Mouse (Mus musculus): ENCODE measurements around the gene Olfr1459.

Olfr1459 gene

DNA sequence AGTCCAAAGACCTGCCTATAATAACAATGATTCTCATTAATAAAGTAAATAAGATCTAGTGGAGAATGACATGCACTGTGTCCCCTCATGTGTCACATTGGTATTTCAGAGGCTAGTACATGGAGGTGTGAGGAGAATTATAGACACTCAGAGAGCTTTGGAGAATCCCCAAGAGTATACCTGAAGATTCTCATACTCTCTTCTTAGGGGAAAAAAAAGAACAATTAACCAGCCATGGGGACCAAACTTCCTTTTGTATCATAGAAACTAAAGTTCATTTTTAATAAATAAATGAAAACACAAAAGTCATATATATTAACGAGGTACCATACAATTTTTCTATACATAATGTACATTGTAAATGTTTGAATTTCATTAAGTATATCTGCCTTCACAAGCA, at the start of gene Olfr1459:
Olfr1459 (minus strand) TSS at position 101 of the 400 bp plus-strand sequence.
- in situ Hi-C loops (cut with MboI, MseI) = no loop called here

DNA sequence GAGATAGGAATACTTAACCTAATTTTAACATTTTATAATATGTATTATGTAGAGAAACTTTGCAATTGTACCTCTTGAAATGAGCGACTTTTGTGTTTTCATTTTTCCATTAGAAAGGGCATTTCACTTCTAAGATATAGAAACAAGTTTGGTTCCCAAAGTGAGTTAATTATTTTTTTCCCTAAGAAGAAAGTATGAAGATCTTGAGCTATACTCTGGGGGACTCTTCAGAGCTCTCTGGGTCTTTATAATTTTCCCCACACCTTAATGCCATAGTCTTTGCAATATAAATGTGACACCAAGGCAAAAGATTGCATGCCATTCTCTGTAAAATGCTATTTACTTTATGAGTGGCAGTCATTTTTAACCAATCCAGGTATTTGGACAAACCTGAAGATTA, 36.1 kb upstream of the Olfr1459 start, which contains the start of gene Olfr1462:
Olfr1462 (plus strand) TSS at position 301 of the 400 bp plus-strand sequence.
- in situ Hi-C loops (cut with MboI, MseI) = no loop called here

DNA sequence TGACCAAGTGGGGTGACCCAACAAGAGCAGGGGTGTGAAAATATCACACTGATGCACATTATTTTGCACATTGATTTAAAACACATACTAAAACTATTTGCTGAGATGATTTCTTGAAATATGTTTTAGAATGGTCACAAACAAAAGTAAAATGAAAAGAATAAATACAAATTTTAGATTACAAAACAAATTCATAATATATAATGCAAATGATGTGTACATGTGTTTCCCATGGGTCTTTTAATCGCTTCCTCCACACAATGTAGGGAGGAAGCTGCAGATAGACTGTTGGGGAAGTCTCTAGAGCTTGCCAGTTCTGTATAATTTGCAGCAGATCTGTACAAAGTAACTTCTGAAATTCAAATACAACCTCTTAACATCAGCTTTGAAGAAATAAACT, 13.4 kb upstream of the Olfr1459 start, which contains the start of gene Olfr1461:
Olfr1461 (plus strand) TSS at position 301 of the 400 bp plus-strand sequence.
- in situ Hi-C loops (cut with MboI, MseI) = no loop called here

DNA sequence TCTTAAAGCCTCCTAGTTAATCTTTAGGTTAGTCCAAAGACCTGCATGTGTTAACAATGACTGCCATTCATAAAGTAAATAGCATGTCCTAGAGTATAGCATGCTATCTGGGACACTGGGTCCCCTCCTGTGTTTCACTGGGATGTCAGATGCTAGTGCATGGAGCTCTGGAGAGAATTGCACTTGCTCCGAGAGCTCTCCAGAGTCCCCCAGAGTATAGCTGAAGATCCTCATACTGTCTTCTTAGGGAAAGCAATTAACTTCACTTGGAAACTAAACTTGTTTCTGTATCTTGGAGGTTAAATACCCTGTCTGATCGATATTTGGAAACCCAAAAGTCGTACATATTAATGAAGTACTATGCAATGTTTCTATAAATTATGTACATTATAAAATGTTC, 42.7 kb downstream of the Olfr1459 start, which contains the start of gene Olfr1458:
Olfr1458 (minus strand) TSS at position 101 of the 400 bp plus-strand sequence.
- in situ Hi-C loops (cut with MboI, MseI) = no loop called here

DNA sequence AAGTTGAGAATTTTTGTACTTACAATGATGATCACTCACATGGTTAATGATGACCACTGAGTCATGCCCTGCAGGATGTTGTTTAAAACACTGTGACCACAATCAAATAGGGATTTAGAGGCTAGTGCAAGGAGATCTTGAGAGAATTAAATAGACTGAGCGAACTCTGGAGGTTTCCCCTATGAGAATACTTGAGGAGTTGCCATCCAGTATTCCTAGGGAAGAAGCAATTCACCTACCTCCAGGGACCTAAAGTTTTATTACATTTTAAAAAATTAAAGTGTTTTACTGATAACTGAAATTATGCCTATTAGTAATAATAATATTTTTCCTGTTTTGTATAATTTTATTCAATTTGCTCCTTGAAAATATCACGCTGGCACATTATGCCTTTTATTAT, 51.6 kb downstream of the Olfr1459 start, which contains the start of gene Olfr1457:
Olfr1457 (minus strand) TSS at position 101 of the 400 bp plus-strand sequence.
- in situ Hi-C loops (cut with MboI, MseI) = no loop called here

DNA sequence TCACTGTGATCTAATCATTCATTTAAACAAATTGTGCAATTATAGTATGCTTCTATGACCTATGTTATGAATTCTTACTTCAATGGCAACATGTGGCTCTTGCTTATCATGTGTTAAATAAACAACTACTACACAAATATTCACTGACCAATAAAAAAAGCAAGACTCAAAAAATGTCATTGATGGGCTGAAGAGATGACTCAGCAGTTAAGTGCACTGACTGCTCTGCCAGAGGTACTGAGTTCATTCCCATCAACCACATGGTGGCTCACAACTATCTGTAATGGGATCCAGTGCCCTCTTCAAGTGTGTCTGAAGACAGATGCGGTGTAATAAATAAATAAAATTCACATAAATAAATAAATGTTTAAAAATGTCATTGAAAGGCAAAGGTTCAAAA, 55.4 kb downstream of the Olfr1459 start:
- in situ Hi-C loops (cut with MboI, MseI) = no loop called here
